Mouse (Mus musculus) monocyte, adult 2 months (primary cell): ENCODE results near the gene Slc13a4.

Experiments
- DNase-seq, 2 experiments: peaks; one replicate each; pipeline ENCODE4 v3.0.0; 2022; ENCODE audit warnings: low spot score in 2 of 2, low read depth in 1 of 2

The Slc13a4 gene

DNA sequence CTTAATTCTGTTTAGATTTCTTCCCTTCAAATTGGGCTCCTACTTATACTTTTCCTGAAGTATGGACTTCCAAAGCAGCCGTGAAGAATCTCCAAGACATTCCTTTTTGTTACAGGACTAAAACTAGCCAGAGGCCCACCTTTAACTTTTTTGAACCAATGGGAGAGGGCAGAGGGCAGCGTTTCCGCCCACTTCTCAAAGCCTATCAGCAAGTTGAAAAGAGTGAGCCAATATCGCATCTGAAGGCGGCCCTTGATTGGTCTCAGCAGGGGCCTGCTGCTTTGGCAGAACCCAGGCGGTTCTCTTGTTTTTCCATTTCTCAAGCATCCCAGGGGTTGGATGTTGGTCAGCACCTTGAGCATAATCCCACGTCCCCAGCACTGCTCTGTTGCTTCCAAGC is at the start of gene Slc13a4:
Slc13a4 (minus strand) TSS at position 95 of the 400 bp plus-strand sequence.
- DNase-seq = no peak

DNA sequence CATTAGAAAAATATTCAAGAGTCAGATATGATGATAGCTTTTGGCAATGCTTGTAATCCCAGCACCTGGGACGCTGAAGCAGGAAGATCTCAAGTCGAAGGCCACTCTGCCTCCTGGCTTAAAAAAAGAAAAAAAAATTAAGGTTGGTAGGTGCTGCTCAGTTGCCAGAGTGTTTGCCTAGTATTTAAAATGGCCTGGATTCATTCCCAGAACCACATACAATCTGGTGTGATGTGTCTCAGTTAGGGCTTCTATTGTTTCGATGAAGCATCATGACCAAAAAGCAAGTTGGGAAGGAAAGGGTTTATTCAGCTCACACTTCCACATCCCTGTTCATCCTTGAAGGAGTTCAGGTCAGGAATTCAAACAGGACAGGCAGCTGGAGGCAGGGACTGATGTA is 47.4 kb upstream of the Slc13a4 start:
- no peak for DNase-seq

DNA sequence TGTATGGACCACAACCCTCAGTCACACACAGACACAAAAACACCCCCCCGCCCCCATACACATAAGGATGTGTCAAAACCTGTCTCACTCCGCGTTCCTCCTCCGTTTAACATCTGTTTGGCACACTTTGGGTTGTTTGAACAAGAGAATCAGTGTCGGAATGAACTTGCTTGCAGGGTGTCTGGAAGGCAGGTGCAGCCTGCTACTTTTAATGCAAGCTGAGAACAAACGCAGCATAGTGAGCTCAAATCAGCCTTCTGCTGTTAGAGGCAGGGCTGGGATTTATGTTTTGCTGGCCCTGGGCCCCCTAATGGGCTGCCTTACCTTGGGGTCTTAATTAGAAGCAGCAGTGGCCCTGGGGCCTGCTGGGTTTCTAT is 46.7 kb upstream of the Slc13a4 start:
- DNase-seq = no peak

DNA sequence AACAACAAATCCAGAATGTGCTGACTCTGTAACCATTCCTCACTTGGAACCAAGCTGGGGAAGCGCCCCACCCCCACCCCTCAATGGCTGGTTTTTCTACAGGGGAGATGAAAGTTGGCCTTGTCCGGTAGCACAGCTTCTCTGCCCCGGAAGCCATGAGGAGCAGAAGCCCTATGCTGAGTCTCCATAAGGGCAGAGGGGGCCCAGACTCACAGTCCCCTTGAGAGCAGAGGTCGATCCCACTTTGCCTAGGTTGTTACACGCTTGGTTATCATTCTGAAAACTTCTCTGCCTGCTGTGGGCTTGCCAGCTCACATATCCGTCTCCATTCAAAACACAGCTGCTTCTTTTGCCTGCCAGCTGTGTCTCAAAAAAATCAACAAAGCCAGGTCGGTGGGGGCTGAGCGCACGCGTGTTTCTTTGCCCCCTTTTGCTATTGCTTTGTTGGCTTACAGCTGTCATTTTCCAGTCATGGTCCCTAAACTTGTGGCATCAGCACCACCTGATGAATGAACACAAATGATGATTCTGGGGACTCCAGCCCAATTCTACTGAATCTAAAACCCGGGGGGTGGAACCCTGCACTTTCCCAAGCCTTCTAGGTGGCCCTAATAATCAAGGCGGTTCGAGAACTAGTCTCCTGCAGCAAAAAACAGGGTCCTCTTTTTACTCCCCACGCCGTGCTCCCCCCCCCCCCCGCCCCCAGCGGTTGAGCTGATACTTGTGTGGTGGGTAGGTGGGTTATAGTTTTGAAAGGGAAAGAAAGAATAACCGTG is 46.1 kb upstream of the Slc13a4 start:
- DNase-seq = no peak

DNA sequence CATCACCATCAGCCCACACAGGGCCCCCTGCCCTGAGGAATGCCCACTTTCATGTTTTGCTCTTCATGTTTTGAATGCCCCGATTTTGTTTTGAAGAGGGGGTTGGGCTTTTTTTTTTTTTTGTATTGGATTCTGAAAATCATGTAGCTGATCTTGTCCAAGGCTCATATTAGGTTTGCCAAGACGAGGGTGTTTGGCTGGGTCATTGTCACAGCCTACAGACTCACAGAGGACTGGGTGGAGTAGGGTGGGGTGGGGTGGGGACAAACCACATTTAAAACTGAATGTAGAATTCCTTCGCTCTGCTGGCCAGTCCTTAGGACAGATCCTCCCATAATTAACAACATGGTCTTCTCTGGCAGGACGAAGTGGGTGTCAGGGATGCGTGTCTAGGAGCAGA is 45.5 kb upstream of the Slc13a4 start:
- DNase-seq = no peak

DNA sequence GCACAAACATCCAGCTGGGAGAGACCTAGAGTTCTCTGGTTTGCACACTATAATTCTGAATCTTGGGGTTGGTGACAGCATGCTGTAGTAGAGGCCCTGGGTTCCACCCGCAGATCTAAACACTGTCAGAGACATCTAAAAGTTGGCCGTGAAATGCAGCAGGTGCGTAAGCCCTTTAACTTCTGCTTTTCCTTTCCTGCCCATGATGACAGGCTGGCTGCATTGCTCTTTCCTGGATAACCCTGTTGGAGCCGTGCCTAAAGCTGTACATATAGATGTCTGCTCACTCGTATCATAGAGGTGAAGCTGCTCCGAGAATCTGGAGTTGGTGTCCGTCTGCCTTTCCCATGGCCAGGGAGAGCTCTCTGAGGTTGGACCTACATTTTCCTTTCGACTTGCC is 44.9 kb upstream of the Slc13a4 start:
- DNase-seq = no peak

DNA sequence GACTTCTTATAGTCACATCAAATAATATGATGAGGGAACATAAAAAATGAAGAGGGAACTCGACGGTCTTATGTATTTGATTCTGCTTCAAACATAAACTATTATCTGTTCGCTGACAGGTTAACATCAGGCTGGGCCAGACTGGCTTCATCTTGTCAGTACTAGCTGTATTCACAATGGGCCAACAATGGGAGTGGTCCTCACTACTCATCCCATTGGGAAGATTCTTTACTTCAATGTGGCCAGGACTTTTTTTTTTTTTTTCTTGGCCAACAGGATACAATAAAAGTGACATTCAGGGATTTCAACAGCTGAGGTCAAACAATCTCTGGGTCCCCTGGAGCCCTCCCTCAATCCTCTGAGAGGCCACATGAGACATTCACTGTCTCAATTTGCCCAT is 43.9 kb upstream of the Slc13a4 start:
- DNase-seq = no peak

DNA sequence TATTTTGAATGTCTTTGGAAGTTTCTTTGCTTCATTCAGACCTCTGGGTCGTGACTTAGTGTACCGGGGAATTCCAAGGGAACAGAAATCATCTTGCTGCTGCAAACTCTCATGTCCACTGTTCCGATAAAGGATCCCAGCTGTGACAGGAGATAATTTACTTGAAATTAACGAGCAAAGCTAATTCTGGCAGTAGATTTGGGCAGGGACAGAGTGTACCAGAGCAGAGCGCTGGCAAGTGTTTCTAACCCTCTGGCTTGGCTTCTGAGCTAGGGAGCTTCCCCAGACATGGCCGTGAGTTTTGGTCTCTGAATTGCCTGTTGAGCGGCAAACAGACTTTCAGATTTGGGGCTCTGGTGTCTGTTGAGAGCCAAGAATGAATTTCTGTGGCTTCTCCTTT is 41.9 kb upstream of the Slc13a4 start:
- DNase-seq = no peak

DNA sequence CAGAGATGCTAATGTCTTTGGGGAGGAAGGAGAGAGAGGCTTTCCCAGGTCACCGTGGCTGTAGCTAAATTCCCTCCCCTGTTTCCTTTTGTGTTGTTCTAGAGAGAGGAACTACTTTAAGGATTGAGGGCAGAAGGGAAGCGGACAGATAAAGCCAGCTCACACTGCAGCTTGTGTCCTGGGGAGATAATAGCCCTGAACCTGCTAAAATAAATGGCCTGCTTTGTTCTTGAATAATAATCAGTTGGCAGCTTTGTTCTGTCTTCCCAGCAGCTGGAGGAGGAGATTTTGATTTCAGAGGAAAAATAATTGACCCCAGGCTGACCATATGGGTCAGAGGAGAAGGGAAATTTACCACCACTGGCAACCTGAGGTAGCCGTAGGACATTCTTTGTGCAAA is 30.7 kb upstream of the Slc13a4 start:
- no peak for DNase-seq

DNA sequence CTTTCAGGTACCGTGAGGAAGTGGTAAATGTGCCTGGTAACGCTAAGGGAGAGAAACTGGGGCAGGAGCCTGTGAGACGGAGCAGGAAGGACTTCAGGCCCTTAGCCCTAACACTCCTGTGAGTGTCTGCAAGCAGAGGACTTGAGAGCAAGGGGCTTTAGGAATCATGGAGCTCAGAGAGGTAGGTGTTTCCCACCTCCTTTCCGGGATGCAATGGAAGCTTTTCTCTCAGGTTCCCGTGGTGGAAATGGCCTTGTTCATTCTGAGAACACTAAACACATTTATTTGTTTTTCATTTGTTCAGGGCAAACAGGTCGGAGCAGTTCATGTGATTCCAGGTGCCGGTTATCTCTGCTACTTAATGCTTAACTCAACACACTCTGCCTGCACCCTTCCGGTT is 29.9 kb upstream of the Slc13a4 start:
- DNase-seq = no peak

DNA sequence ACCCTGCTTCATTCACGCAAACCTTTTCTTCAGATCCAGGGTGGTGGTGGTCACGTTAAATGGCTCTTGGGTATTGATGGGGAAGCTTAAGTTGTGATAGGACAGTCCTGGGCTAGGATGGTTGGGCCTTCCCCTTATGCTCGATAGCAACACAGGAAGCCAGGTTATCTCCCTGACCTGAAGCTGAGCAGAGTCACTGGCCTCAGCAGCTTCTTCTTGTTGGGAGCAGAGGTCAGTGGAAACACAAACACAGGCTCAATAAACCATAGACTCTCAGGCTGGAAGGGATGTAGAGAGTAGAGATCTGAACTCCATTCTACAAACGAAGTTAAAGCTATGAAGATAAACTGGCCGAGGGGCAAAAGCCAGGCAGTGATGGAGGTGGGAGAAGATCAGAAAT is 27.5 kb upstream of the Slc13a4 start:
- no peak for DNase-seq

DNA sequence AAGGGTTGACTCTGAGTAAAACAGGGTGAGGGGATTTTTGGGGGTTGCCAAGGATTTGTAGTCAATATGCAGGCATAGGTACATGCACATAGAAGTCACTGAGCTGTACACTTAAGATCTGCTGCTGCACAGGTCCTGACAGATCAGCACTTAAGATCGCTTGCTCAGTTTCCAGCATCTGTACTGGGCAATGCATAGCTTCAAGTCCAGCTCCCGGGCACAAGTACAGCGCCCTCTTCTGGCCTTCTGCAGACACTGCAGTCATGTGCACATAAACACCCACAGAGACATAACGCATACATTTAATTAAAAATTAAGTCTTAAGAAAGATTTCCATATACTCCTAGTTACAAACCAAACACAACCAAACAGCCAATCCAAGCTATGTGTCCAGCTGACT is 26.3 kb upstream of the Slc13a4 start:
- DNase-seq = no peak

DNA sequence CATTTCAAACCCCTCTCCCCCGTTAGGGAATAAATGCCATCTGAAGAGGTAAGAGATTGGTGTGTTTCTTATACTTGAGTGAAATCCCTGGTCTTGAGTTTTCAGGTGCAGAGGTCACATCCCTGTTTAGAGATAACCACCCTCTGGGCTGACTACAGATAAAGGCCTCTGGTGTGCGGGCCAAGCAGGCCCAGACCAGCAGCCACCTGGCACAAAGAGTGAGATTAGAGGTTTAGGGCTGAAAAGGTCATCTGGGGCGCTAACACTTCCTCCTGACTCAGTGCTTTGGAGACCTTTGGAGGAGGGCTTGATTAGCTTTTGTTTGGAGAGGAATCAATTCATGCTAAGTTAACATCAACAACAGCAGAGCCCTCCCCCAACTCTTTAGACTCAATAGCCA is 25.7 kb upstream of the Slc13a4 start:
- DNase-seq = no peak

DNA sequence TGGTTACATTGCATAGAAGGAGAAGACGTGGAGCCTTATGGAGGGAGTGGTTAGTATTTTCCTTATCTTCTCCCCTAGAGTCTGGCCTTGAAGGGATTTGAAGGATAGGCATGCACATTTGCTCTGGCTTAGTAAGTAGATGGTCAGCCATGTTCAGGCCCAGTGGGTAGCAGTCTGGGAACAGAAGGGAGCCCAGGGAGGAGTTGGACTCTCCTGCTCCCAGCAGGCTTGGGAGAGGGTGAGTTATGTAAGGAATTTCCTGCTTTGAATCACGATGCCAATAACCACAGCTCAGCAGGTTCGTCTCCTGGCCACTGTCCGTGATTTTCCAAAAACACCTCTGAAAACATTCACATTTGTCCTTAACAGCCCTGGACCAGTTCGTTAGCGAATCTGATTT is 22.9 kb upstream of the Slc13a4 start:
- DNase-seq = no peak

DNA sequence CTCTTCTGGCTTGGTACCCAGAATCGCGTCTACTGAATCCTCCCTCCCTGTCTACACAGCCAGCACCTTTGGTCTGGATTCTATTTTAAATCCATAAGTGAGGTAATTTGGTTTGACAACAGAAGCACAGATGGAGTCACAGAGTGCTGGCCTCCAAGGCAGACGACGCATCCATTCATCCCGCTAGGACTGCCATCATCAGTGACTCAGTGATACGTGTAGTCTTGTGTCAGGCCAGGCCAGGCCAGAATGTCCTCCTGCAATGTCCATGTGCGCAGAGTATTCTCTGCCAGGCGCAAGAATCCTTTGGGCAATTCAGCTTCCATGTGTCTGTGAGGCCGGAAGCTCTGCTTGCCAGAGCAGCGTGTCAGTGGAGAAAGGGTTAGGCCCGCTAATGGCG is 22.0 kb upstream of the Slc13a4 start:
- DNase-seq = no peak

DNA sequence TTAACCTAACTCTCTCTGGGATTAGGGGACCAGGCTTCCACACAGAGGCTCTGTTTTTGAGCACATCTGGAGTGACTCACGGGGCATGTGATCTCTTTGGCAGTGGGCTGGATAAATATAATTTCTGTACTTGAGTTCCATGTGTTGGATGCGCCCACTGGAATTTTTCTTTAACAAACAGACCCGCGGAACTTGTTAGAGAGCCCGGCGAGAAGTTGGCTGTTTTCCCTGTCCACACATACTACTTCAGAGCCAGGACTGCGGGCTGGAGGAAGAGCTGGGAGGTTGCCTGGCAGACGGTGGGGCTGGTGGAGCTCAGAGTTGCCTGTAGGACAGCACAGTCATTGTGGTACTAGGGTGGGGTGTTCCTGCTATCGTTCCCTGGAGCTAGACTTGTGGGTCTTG is 18.2 kb upstream of the Slc13a4 start, which contains the start of gene Fam180a:
Fam180a (minus strand) TSS at position 31 of the 405 bp plus-strand sequence.
- no peak for DNase-seq

DNA sequence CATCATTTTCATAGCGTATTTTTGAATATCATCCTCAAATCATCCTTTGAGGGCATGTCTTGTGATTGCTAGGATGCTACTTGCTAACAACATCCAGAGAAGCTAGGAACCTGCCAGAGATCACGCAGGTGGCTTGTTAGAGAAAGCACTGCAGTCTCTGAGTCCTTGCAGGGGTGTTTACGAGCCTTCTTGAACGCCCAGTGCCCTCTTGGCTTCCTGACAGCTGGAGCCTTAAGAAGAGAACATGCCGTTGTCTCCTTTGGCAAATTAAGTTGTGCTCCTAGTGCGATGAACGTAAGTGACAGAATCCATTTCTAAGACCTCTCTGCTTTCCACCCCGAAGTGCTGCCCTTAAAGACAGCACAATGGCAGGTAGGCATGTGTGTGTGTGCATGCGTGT is 16.4 kb upstream of the Slc13a4 start:
- no peak for DNase-seq

DNA sequence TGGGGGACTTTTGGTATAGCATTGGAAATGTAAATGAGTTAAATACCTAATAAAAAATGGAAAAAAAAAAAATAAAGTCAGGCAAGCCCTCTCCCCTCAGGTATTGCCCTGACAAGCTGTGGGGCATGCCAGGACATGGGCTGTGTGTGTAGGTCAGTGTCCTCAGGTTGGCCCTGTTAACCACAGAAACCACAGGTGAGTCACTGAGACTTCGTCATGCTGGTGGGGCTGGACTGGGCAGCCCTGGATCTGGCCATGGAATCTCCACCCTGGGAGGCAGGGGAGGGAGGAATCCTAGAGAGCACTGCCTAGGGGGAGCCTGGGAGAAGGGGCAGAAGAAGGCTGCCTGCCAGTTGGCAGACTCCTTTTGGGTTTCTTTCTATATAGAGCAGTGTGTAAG is 15.1 kb upstream of the Slc13a4 start:
- no peak for DNase-seq

DNA sequence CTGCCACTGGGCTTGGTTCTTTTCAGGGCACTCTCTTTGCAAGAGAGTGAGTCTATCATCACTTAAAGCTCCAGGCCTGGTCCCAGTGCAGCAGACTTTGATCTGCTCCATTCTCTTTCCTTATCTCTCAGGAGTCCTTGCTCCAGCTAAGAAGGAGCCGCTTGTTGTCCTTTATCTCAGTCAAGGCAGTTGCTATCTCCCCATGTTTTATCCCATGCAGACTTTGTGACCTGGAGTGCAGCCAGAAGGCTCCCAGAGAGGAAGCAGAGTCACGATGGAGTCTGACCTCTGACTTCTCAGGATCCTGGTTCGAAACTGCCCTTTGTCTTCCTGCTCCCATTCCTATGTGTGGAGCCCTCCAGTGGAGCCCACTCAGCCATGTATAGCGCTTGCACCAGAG is 13.2 kb upstream of the Slc13a4 start:
- DNase-seq = no peak

DNA sequence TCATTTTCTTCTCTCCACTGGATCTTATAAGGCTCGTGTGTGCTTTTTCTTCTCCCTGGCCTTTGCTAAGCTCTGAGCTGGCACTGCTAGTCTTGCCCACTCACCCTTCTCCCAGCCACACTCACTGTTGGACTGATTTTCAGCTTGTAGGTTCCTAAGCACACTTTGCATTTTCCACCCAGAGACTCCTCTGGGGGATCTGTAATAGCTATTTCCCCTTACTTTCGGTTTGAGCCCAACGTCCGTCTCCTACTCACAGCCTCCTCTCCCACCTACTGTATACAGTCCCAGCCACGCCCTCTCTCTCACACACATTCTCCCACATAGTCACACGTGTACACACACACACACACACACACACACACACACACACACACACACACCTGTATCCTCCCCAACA is 11.9 kb upstream of the Slc13a4 start:
- DNase-seq = no peak

DNA sequence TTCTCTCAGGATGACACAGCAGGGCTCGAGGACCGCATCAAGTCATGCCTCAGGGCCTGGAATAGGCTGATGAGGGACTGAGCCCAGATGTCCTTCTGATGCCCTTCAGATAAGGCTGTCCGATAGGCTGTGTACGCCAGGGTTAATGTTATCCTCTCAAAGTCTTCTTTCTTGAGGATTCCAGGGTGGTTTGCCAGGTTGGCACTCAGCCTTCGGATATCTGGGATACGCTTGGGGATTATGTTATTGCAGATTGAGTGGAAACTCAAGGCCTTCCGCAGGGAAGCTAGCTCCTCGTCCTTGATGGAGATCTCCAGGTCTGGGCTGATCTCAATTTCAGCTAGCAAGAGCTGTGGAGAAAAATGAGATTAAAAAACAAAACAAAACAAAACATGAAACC is 5.6 kb upstream of the Slc13a4 start:
- no peak for DNase-seq

DNA sequence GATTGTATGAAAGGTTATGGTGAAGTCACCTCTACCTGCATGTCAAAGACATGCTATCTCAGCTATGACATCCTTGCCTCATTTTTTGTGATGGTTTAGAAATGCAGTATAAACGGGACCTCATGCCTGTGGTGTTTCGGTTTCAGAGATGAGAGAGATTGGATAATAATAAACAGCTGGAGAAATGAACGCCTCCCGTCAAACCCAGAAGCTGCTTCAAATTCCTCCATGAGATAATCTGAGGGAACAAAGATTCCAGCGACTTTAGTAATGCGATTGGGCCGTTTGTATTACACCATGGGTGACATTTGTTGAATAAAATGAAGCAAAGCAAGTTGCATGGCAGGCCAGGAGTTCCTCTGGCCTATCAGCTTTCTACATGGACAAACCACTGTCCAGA is 1.5 kb upstream of the Slc13a4 start:
- DNase-seq = no peak

DNA sequence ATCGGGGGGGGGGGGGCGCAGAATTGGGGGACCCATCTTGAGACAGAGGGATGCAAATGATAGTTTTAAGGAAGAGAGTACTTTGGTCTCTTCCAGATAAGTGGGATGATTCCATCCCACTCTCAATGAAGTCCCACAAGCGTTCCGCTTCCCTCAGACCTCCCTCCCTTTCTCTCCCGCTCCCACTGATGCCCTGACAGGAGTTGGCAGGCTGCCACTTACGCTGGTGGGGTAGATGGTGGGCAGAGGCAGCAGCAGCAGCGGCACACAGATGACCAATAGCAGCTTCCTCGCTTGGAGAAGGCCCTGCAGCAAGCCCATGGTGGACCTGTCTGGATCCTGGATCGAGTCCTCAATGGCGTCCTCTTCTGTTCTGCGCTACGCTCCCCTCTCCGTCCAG is 795 bp downstream of the Slc13a4 start:
- DNase-seq = no peak
